Mouse (Mus musculus) ES-Bruce4 (cell line): Measurements from ENCODE around the gene Nanos1. TPM values are rescaled to one million over a fixed set of nuclear protein-coding genes. Genes with fewer than 3 reads are reported as not detected.

Experiments
- H3K27ac ChIP-seq: 2 replicates; pipeline ENCODE4 v1.5.1; 2012; ENCODE audit warnings: low read length, inconsistent platforms; ENCODE audit not compliant: insufficient read depth
- H3K27me3 ChIP-seq: 2 replicates; pipeline ENCODE4 v1.6.1; 2012; ENCODE audit warnings: mild to moderate bottlenecking, low read length, inconsistent platforms; ENCODE audit not compliant: control insufficient read depth, poor library complexity, insufficient read depth, severe bottlenecking
- H3K36me3 ChIP-seq: 2 replicates; pipeline ENCODE4 v1.6.1; 2012; ENCODE audit warnings: inconsistent platforms, mild to moderate bottlenecking, low read length, moderate library complexity; ENCODE audit not compliant: control insufficient read depth, poor library complexity, insufficient read depth, severe bottlenecking
- H3K4me1 ChIP-seq: one replicate; pipeline ENCODE4 v1.8.1; 2011; ENCODE audit warnings: low read length; ENCODE audit not compliant: control insufficient read depth, insufficient read depth
- H3K4me3 ChIP-seq: 2 replicates; pipeline ENCODE4 v1.5.1; 2011; ENCODE audit warnings: low read depth, mild to moderate bottlenecking, low read length
- H3K9ac ChIP-seq: 2 replicates; pipeline ENCODE4 v1.6.1; 2012; ENCODE audit warnings: low read depth, mild to moderate bottlenecking, inconsistent platforms; ENCODE audit not compliant: poor library complexity, severe bottlenecking
- H3K9me3 ChIP-seq: replicated peaks from 2 replicates; pipeline ENCODE4 v1.6.1; 2012; ENCODE audit warnings: mild to moderate bottlenecking, low read length, inconsistent platforms; ENCODE audit not compliant: control insufficient read depth, poor library complexity, insufficient read depth, severe bottlenecking
- CTCF ChIP-seq: IDR thresholded peaks from one replicate; pipeline ENCODE4 v1.8.1; 2011; ENCODE audit warnings: low read depth, low read length
- EP300 ChIP-seq: IDR thresholded peaks from 2 replicates; pipeline ENCODE4 v1.6.1; 2011; ENCODE audit warnings: low read depth, low read length; ENCODE audit not compliant: insufficient read depth
- POLR2A ChIP-seq: IDR thresholded peaks from one replicate; pipeline ENCODE4 v1.8.1; 2011; ENCODE audit warnings: low read length; ENCODE audit not compliant: insufficient read depth
- polyA plus RNA-seq: library from polyadenylated mRNA; stranded (reverse); fragments of >200 nt; gene quantifications from 2 replicates; pipeline ENCODE4 v1.2.4, GENCODE M21; 2011; ENCODE audit warnings: low read depth; ENCODE audit not compliant: missing spikeins, insufficient read depth, insufficient read length

Gene Nanos1
- polyA plus RNA-seq, 1 experiment, result 4.2 TPM

- TF ChIP-seq POLR2A, result no peak
- TF ChIP-seq EP300, result no peak
- TF ChIP-seq CTCF, result no peak
- Histone ChIP-seq H3K4me1 (peaks cover 1% of the 10 kb centered on the region), H3K27me3 (no peaks in the 10 kb centered on the region), H3K4me3 (peak overlapping the region; percentile 66), H3K36me3 (peaks cover 12% of the 10 kb centered on the region), H3K9me3 (no peaks in the 10 kb centered on the region), H3K27ac (no peak overlapping the region), H3K9ac (peak overlapping the region; percentile 95)
Measured at GRCm38 (mm10) chr19:60757099-60757785, 1.5 kb downstream of the Nanos1 start.

- no peaks in the 10 kb centered on the region for H3K9me3 ChIP-seq
- no peak overlapping the region; the same call in 1 of the 2 replicates for H3K27ac ChIP-seq
- TF ChIP-seq EP300, result no peak
- TF ChIP-seq CTCF, result no peak
- TF ChIP-seq POLR2A, result no peak
- H3K36me3 ChIP-seq, result peaks cover 31% of the 10 kb centered on the region
- peaks cover 1% of the 10 kb centered on the region for H3K4me1 ChIP-seq
- no peak overlapping the region for H3K4me3 ChIP-seq
- H3K9ac ChIP-seq, result no peak overlapping the region
- no peaks in the 10 kb centered on the region for H3K27me3 ChIP-seq
Measured at GRCm38 (mm10) chr19:60758896-60759835, 3.4 kb downstream of the Nanos1 start.

- H3K9me3 ChIP-seq, result no peaks in the 10 kb centered on the region
- H3K9ac ChIP-seq, result no peak overlapping the region
- TF ChIP-seq POLR2A (no peak), CTCF (no peak), EP300 (no peak)
- H3K4me3 ChIP-seq, result no peak overlapping the region
- H3K4me1 ChIP-seq, result no peaks in the 10 kb centered on the region
- no peak overlapping the region for H3K27ac ChIP-seq
- H3K36me3 ChIP-seq, result peaks cover 85% of the 10 kb centered on the region
- H3K27me3 ChIP-seq, result no peaks in the 10 kb centered on the region
Measured at GRCm38 (mm10) chr19:60773366-60773765, 17.6 kb downstream of the Nanos1 start.

DNA sequence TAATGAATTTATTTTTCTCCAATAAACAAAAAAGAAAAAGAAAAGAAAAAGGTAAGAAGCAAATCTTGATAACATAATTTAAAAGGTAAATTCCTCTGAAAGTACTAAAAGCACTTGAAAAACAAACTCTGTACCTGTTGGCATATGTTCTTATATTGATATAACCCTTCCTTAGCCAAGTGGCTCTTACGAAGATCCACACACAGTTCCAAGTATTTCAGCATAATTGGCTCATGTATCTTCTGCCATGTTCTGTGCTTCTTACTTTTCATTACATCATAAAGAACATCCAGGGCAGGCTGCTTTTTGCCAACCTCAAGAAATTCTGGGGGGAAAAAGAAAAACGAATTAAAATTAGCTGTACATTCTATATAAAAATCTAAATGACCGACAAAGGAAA lies 26.2 kb downstream of the Nanos1 start:
- Histone ChIP-seq H3K36me3 (peaks cover 69% of the 10 kb centered on the region), H3K9me3 (no peaks in the 10 kb centered on the region), H3K4me1 (no peaks in the 10 kb centered on the region), H3K9ac (no peak overlapping the region), H3K4me3 (no peak overlapping the region), H3K27ac (no peak overlapping the region), H3K27me3 (no peaks in the 10 kb centered on the region)
- TF ChIP-seq EP300 (no peak), POLR2A (no peak), CTCF (no peak)

DNA sequence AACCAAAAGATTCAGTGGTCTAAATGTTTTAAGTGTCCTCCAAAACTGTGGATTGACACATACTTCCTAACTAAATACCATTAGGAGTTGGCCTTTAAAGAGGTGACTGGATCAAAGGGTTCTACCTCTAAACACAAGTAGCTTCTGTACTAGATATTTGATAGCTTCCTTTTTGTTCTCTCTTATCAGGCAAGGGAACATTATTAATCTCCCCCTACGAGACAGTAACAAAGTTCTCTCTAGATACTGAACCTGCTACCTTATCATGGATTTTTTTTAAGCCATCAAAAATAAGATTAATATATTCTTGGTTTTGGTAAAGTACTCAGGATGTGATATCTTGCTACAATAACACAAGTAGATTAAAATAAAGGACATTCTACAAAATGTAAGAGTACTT lies 28.9 kb downstream of the Nanos1 start:
- H3K27ac ChIP-seq, result no peak overlapping the region

More for the DNA sequence above, 28.9 kb downstream of the Nanos1 start:
- TF ChIP-seq EP300 (no peak), POLR2A (no peak)
- Histone ChIP-seq H3K9ac (no peak overlapping the region), H3K4me1 (no peaks in the 10 kb centered on the region), H3K27me3 (no peaks in the 10 kb centered on the region), H3K36me3 (peaks cover 61% of the 10 kb centered on the region), H3K9me3 (no peaks in the 10 kb centered on the region), H3K4me3 (no peak overlapping the region)
